In genomic region chr14:105870370-105870936, GRCm38 (mm10) we compare ENCODE assay signal across 10 mouse cellular contexts. TPM values are rescaled to one million over a fixed set of nuclear protein-coding genes. Genes with fewer than 3 reads are reported as not detected.
DNase-seq lines count a peak whose midpoint lies in the region; ATAC-seq and TF ChIP-seq lines count a peak whose summit lies in the region.
"Had no signal": no experiment of that assay in that cellular context is flagged by ENCODE, and none has a peak within 500 bp of the region (broad histone marks: within the 10 kb centered on the region; RNA-seq: fewer than 3 reads in every experiment).

No protein-coding gene starts in this region.

- 0 out of 2 replicates have a peak, but pooled peaks have one; percentile 61 for ATAC-seq in embryonic facial prominence, embryonic 11.5 days (replicated peaks; ENCODE audit: insufficient number of reproducible peaks, low FRiP score, low TSS enrichment, low read depth)
- no peak for ATAC-seq in intestine, postnatal 0 days
- ATAC-seq in limb, embryonic 14.5 days (ENCODE audit: low FRiP score, low read depth) = peak; percentile 55

- no peak for TF ChIP-seq CTCF in intestine, postnatal 0 days (IDR thresholded peaks at IDR 0.05; ENCODE audit: low read depth)

- 68% methylated on average over 14 of the region's 14 CpGs for WGBS in heart, embryonic 10.5 days
- WGBS in embryonic facial prominence, embryonic 11.5 days = 34% methylated on average over 14 of the region's 14 CpGs
- 37% methylated on average over 14 of the region's 14 CpGs for WGBS in intestine, postnatal 0 days
- 49% methylated on average over 14 of the region's 14 CpGs for WGBS in limb, embryonic 14.5 days

- H3K9me3 ChIP-seq in heart, embryonic 10.5 days = no peaks in the 10 kb centered on the region
- H3K9me3 ChIP-seq in embryonic facial prominence, embryonic 11.5 days (replicated peaks; ENCODE audit: control insufficient read depth, low read length) = no peaks in the 10 kb centered on the region
- H3K9me3 ChIP-seq in intestine, postnatal 0 days (ENCODE audit: control insufficient read depth) = no peaks in the 10 kb centered on the region
- no peaks in the 10 kb centered on the region for H3K9me3 ChIP-seq in limb, embryonic 14.5 days (ENCODE audit: control insufficient read depth, low read length)
- H3K9me3 ChIP-seq: limb, embryonic 15.5 days had no signal

- no peak overlapping the region for H3K27ac ChIP-seq in heart, embryonic 10.5 days
- no peak overlapping the region for H3K27ac ChIP-seq in embryonic facial prominence, embryonic 11.5 days (replicated peaks; ENCODE audit: low read depth, low read length)
- H3K27ac ChIP-seq in intestine, postnatal 0 days (ENCODE audit: low read depth, low read length) = no peak overlapping the region
- 0 out of 2 replicates have a peak overlapping the region, but pooled peaks have one; percentile 39 for H3K27ac ChIP-seq in limb, embryonic 14.5 days (replicated peaks; ENCODE audit: low read depth, low read length)
- H3K27ac ChIP-seq: limb, embryonic 15.5 days had no signal

- no peak overlapping the region for H3K4me3 ChIP-seq in heart, embryonic 10.5 days
- no peak overlapping the region for H3K4me3 ChIP-seq in embryonic facial prominence, embryonic 11.5 days (ENCODE audit: low read depth, low read length)
- no peak overlapping the region for H3K4me3 ChIP-seq in intestine, postnatal 0 days (ENCODE audit: low read depth, low read length)
- H3K4me3 ChIP-seq in limb, embryonic 14.5 days (replicated peaks; ENCODE audit: low read length) = no peak overlapping the region
- H3K4me3 ChIP-seq: limb, embryonic 15.5 days had no signal

- no peaks in the 10 kb centered on the region for H3K27me3 ChIP-seq in heart, embryonic 10.5 days (ENCODE audit: insufficient read depth, poor library complexity, severe bottlenecking)
- H3K27me3 ChIP-seq in embryonic facial prominence, embryonic 11.5 days (ENCODE audit: control insufficient read depth, insufficient read depth, low read length) = no peaks in the 10 kb centered on the region
- H3K27me3 ChIP-seq in intestine, postnatal 0 days (replicated peaks; ENCODE audit: control insufficient read depth, insufficient read depth, low read length) = no peaks in the 10 kb centered on the region
- no peaks in the 10 kb centered on the region for H3K27me3 ChIP-seq in limb, embryonic 14.5 days (ENCODE audit: control insufficient read depth, insufficient read depth, low read length)
- H3K27me3 ChIP-seq: limb, embryonic 15.5 days had no signal

- 0 out of 2 replicates have a peak overlapping the region, but pooled peaks have one; percentile 2 for H3K4me2 ChIP-seq in embryonic facial prominence, embryonic 11.5 days (ENCODE audit: low read depth, low read length)
- H3K4me2 ChIP-seq in intestine, postnatal 0 days (replicated peaks; ENCODE audit: low read depth) = 0 out of 2 replicates have a peak overlapping the region, but pooled peaks have one; percentile 6
- H3K4me2 ChIP-seq in limb, embryonic 14.5 days (replicated peaks; ENCODE audit: low read depth, low read length, severe bottlenecking) = no peak overlapping the region
- H3K4me2 ChIP-seq: limb, embryonic 15.5 days had no signal

- no peaks in the 10 kb centered on the region for H3K36me3 ChIP-seq in heart, embryonic 10.5 days
- no peaks in the 10 kb centered on the region for H3K36me3 ChIP-seq in embryonic facial prominence, embryonic 11.5 days (replicated peaks; ENCODE audit: control insufficient read depth, insufficient read depth, low read depth, low read length)
- H3K36me3 ChIP-seq in intestine, postnatal 0 days (ENCODE audit: control insufficient read depth, insufficient read depth) = no peaks in the 10 kb centered on the region
- no peaks in the 10 kb centered on the region for H3K36me3 ChIP-seq in limb, embryonic 14.5 days (ENCODE audit: control insufficient read depth, insufficient read depth, low read length)
- H3K36me3 ChIP-seq: limb, embryonic 15.5 days had no signal

- no peaks in the 10 kb centered on the region for H3K4me1 ChIP-seq in heart, embryonic 10.5 days
- H3K4me1 ChIP-seq in embryonic facial prominence, embryonic 11.5 days (ENCODE audit: control insufficient read depth, insufficient read depth, low read length) = no peaks in the 10 kb centered on the region
- no peaks in the 10 kb centered on the region for H3K4me1 ChIP-seq in intestine, postnatal 0 days (replicated peaks; ENCODE audit: control insufficient read depth, insufficient read depth, low read length)
- H3K4me1 ChIP-seq in limb, embryonic 14.5 days (ENCODE audit: control insufficient read depth, insufficient read depth, low read length) = peaks cover 6% of the 10 kb centered on the region; the same call in 1 of the 2 replicates

- peak; percentile 28 for DNase-seq in heart, adult 8-10 months (ENCODE audit: low spot score)
- no peak for DNase-seq in heart, embryonic 10.5 days (ENCODE audit: low spot score)
- peak; percentile 50 for DNase-seq in embryonic facial prominence, embryonic 11.5 days (ENCODE audit: low spot score)
- DNase-seq in limb, embryonic 14.5 days (ENCODE audit: low spot score) = no peak
- no peak for DNase-seq in cerebellum, adult 9-11 months
- no peak for DNase-seq in ovary, adult 18-20 months (ENCODE audit: low spot score)
- no peak for DNase-seq in spleen, adult 18-20 months
- DNase-seq: right cerebral cortex, adult 18-20 months had no signal

- no peak for TF ChIP-seq POLR2A in limb, embryonic 14.5 days (IDR thresholded peaks at IDR 0.05; ENCODE audit: borderline replicate concordance, extremely low read depth, insufficient read depth, insufficient read length)

- no peak overlapping the region for H3K9ac ChIP-seq in embryonic facial prominence, embryonic 11.5 days (replicated peaks; ENCODE audit: low read length)
- H3K9ac ChIP-seq in intestine, postnatal 0 days (ENCODE audit: low read depth, low read length) = no peak overlapping the region
- H3K9ac ChIP-seq in limb, embryonic 14.5 days (ENCODE audit: low read depth, low read length, severe bottlenecking) = no peak overlapping the region
- H3K9ac ChIP-seq: limb, embryonic 15.5 days had no signal

RNA-seq across cellular contexts. Expression of gene Spry2, which starts 26.2 kb away (rescaled TPM):
- total RNA-seq in heart, adult 8-10 months (2022) = 10 to 100 TPM; 22.3 to 23.3 (median 22.4) TPM
- polyA plus RNA-seq in heart, embryonic 10.5 days (2016; fragmentation: Nextera tagmentation; extraction: Ambion mirVana) = 23.9 and 48.3 TPM in 2 replicates
- polyA plus RNA-seq in embryonic facial prominence, embryonic 11.5 days (2014; fragmentation: Nextera tagmentation; extraction: Ambion mirVana) = 39.9 and 50.9 TPM in 2 replicates
- polyA plus RNA-seq in intestine, postnatal 0 days (2015; fragmentation: Nextera tagmentation; extraction: Ambion mirVana) = 36.1 and 41.1 TPM in 2 replicates
- polyA plus RNA-seq in limb, embryonic 14.5 days (2012; rRNA removed) = 35.6 and 43.7 TPM in 2 replicates
- polyA plus RNA-seq in limb, embryonic 14.5 days (2014; fragmentation: Nextera tagmentation; extraction: Ambion mirVana) = 75.9 and 80.1 TPM in 2 replicates

Comparison
In these comparisons a context has a peak if more than half of its experiments do, and no peak if none do; other contexts are left out.
1. DNase-seq: peak in heart, adult 8-10 months (single experiment) and embryonic facial prominence, embryonic 11.5 days (single experiment); none in heart, embryonic 10.5 days (single experiment), limb, embryonic 14.5 days (single experiment), cerebellum, adult 9-11 months (single experiment), ovary, adult 18-20 months (single experiment) and spleen, adult 18-20 months (0 of 2).